Mouse (Mus musculus) liver, embryonic 11.5 days (tissue): ENCODE measurements around the gene Mycn. TPM values are rescaled to one million over a fixed set of nuclear protein-coding genes. Genes with fewer than 3 reads are reported as not detected.

Experiments used
- ATAC-seq: fragments of 200-750 bp; cut with Nextera tagmentation; replicated peaks from 2 replicates; pipeline ENCODE4 v1.8.0; 2017; ENCODE audit warnings: moderate number of reproducible peaks, mild to moderate bottlenecking, moderate TSS enrichment, moderate library complexity; ENCODE audit not compliant: low FRiP score
- DNase-seq: peaks from one replicate; pipeline ENCODE4 v3.0.0-alpha.2; 2017; ENCODE audit warnings: low spot score
- H3K27ac ChIP-seq: fragments of 300-500 bp; sonication (generic); 2 replicates; pipeline ENCODE4 v1.5.1; 2014; ENCODE audit warnings: mild to moderate bottlenecking, low read depth, low read length, control low read depth
- H3K27me3 ChIP-seq: fragments of 300-500 bp; sonication (generic); replicated peaks from 2 replicates; pipeline ENCODE4 v1.6.1; 2014; ENCODE audit warnings: low read length, mixed read lengths; ENCODE audit not compliant: control insufficient read depth, insufficient read depth
- H3K36me3 ChIP-seq: fragments of 300-500 bp; sonication (generic); 2 replicates; pipeline ENCODE4 v1.6.1; 2014; ENCODE audit warnings: mild to moderate bottlenecking, low read length, moderate library complexity, mixed read lengths; ENCODE audit not compliant: control insufficient read depth, insufficient read depth
- H3K4me1 ChIP-seq: fragments of 300-500 bp; sonication (generic); replicated peaks from 2 replicates; pipeline ENCODE4 v1.6.1; 2014; ENCODE audit warnings: low read length, mixed read lengths; ENCODE audit not compliant: control insufficient read depth, insufficient read depth
- H3K4me2 ChIP-seq: fragments of 300-500 bp; sonication (generic); 2 replicates; pipeline ENCODE4 v1.6.1; 2014; ENCODE audit warnings: mild to moderate bottlenecking, control low read depth, moderate library complexity
- H3K4me3 ChIP-seq: fragments of 300-500 bp; sonication (generic); 2 replicates; pipeline ENCODE4 v1.5.1; 2014; ENCODE audit warnings: low read depth, low read length, control low read depth
- H3K9ac ChIP-seq: fragments of 300-500 bp; sonication (generic); 2 replicates; pipeline ENCODE4 v1.6.1; 2014; ENCODE audit warnings: low read depth, low read length, control low read depth
- H3K9me3 ChIP-seq: fragments of 300-500 bp; sonication (generic); 2 replicates; pipeline ENCODE4 v1.6.1; 2016; ENCODE audit warnings: low read length, inconsistent platforms, mixed read lengths; ENCODE audit not compliant: control insufficient read depth
- WGBS: fragments of 180-500 bp; shearing (Covaris S2); extraction: QIAGEN DNeasy Blood & Tissue Kit; methylation state at CpG from one replicate; pipeline ENCODE4 v1.1.7; 2014; 5-methylcytosine and 5-hydroxymethylcytosine counted together
- polyA plus RNA-seq: library from polyadenylated mRNA; unstranded; fragments of >200 nt; fragmentation: Nextera tagmentation; extraction: Ambion mirVana; gene quantifications from 2 replicates; pipeline ENCODE4 v1.2.1, GENCODE M21; 2014

Mycn gene
- polyA plus RNA-seq, result 35.4 and 36.3 TPM in 2 replicates

GRCm38 (mm10) chr12:12941661-12942363 is at the start of gene Mycn:
Mycn (minus strand) TSS chr12:12941914.
- DNase-seq (peak; percentile 82), ATAC-seq (peak; percentile 72)
- Histone ChIP-seq H3K9me3 (no peaks in the 10 kb centered on the region), H3K4me2 (peak within 1 kb of the TSS; percentile 92), H3K4me3 (peak within 1 kb of the TSS; percentile 71), H3K36me3 (0 out of 2 replicates have a peak, but pooled peaks cover 3% of the 10 kb centered on the region), H3K4me1 (peaks cover 5% of the 10 kb centered on the region; the same call in 1 of the 2 replicates), H3K27me3 (peaks cover 30% of the 10 kb centered on the region), H3K27ac (peak within 1 kb of the TSS; percentile 63), H3K9ac (peak within 1 kb of the TSS; percentile 74)
- 0% methylated on average over 38 of the region's 38 CpGs for WGBS

GRCm38 (mm10) chr12:12987376-12987775 is 45.7 kb upstream of the Mycn start:
- 85% methylated on average over 8 of the region's 8 CpGs for WGBS
- DNase-seq (no peak), ATAC-seq (no peak)
- Histone ChIP-seq H3K4me3 (no peak overlapping the region), H3K9me3 (no peaks in the 10 kb centered on the region), H3K27ac (no peak overlapping the region), H3K9ac (no peak overlapping the region), H3K4me1 (no peaks in the 10 kb centered on the region), H3K27me3 (no peaks in the 10 kb centered on the region), H3K4me2 (no peak overlapping the region), H3K36me3 (no peaks in the 10 kb centered on the region)

- Histone ChIP-seq H3K36me3 (no peaks in the 10 kb centered on the region), H3K4me3 (no peak overlapping the region), H3K27me3 (no peaks in the 10 kb centered on the region), H3K4me1 (no peaks in the 10 kb centered on the region), H3K9ac (no peak overlapping the region), H3K27ac (no peak overlapping the region), H3K4me2 (no peak overlapping the region), H3K9me3 (no peaks in the 10 kb centered on the region)
- 46% methylated on average over 20 of the region's 20 CpGs for WGBS
- ATAC-seq (no peak), DNase-seq (no peak)
These were observed 45.0 kb upstream of the Mycn start for GRCm38 (mm10) chr12:12986612-12987206.

- Histone ChIP-seq H3K4me2 (no peak overlapping the region), H3K36me3 (no peaks in the 10 kb centered on the region), H3K4me1 (no peaks in the 10 kb centered on the region), H3K4me3 (no peak overlapping the region), H3K27ac (no peak overlapping the region), H3K27me3 (no peaks in the 10 kb centered on the region), H3K9me3 (no peaks in the 10 kb centered on the region), H3K9ac (no peak overlapping the region)
- DNase-seq, result no peak
- 86% methylated on average over 1 of the region's 1 CpGs for WGBS
- no peak for ATAC-seq
These were observed 41.3 kb upstream of the Mycn start for GRCm38 (mm10) chr12:12983032-12983431.

GRCm38 (mm10) chr12:12975397-12975796 is 33.7 kb upstream of the Mycn start:
- Histone ChIP-seq H3K4me3 (no peak overlapping the region), H3K9ac (no peak overlapping the region), H3K27ac (no peak overlapping the region), H3K27me3 (no peaks in the 10 kb centered on the region), H3K4me1 (no peaks in the 10 kb centered on the region; the same call in 1 of the 2 replicates), H3K9me3 (no peaks in the 10 kb centered on the region), H3K36me3 (no peaks in the 10 kb centered on the region), H3K4me2 (no peak overlapping the region)
- 76% methylated on average over 1 of the region's 1 CpGs for WGBS
- no peak for ATAC-seq
- DNase-seq, result no peak

GRCm38 (mm10) chr12:12972756-12973435 is 31.2 kb upstream of the Mycn start:
- H3K36me3 ChIP-seq, result no peaks in the 10 kb centered on the region
- no peaks in the 10 kb centered on the region; the same call in 1 of the 2 replicates for H3K4me1 ChIP-seq
- H3K9ac ChIP-seq, result no peak overlapping the region
- no peak overlapping the region for H3K4me3 ChIP-seq
- DNase-seq (no peak), ATAC-seq (no peak)
- no peak overlapping the region for H3K27ac ChIP-seq
- no peaks in the 10 kb centered on the region for H3K9me3 ChIP-seq
- H3K27me3 ChIP-seq, result no peaks in the 10 kb centered on the region
- H3K4me2 ChIP-seq, result no peak overlapping the region
- 53% methylated on average over 8 of the region's 8 CpGs for WGBS

GRCm38 (mm10) chr12:12967946-12968345 is 26.2 kb upstream of the Mycn start:
- no peak overlapping the region for H3K4me2 ChIP-seq
- H3K36me3 ChIP-seq, result no peaks in the 10 kb centered on the region
- no peak overlapping the region for H3K9ac ChIP-seq
- no peaks in the 10 kb centered on the region; the same call in 1 of the 2 replicates for H3K4me1 ChIP-seq
- DNase-seq (no peak), ATAC-seq (no peak)
- no peak overlapping the region for H3K27ac ChIP-seq
- WGBS, result 62% methylated on average over 2 of the region's 2 CpGs
- H3K9me3 ChIP-seq, result no peaks in the 10 kb centered on the region
- no peak overlapping the region for H3K4me3 ChIP-seq
- H3K27me3 ChIP-seq, result no peaks in the 10 kb centered on the region

GRCm38 (mm10) chr12:12964856-12965255 is 23.1 kb upstream of the Mycn start:
- DNase-seq (no peak), ATAC-seq (no peak)
- Histone ChIP-seq H3K4me3 (no peak overlapping the region), H3K9me3 (no peaks in the 10 kb centered on the region), H3K4me1 (no peaks in the 10 kb centered on the region), H3K27me3 (no peaks in the 10 kb centered on the region), H3K36me3 (no peaks in the 10 kb centered on the region), H3K9ac (no peak overlapping the region), H3K27ac (no peak overlapping the region), H3K4me2 (no peak overlapping the region)
- WGBS, result 92% methylated on average over 3 of the region's 3 CpGs
